ENCODE assay signal across 8 mouse cellular contexts in the genomic region with DNA sequence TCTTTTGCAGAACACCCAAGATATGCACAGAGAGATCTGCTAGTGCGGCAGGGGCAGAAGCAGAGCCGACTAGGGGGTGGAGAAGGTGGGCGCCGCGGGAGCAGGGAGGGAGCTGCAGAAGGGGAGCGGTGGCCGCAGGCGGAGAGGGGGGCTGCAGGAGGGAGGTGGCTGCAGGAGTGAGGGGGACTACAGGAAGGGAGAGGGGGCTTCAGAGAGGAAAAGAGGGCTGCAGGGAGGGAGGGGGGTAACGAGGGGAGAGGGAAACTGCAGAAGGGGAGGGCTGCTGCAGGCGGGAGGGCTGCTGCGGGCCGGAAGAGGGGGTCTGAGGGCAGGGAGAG. TPM values are rescaled to one million over a fixed set of nuclear protein-coding genes. Genes with fewer than 3 reads are reported as not detected.
A peak's percentile ranks its signal among the peaks of the same experiment; 100 is the strongest.
DNase-seq lines count a peak whose midpoint lies in the region; ATAC-seq lines count a peak whose summit lies in the region.

No protein-coding gene starts in this region.

- WGBS in intestine, embryonic 16.5 days, result 1% methylated on average over 12 of the region's 12 CpGs
- WGBS in neural tube, embryonic 15.5 days, result under 1% methylated on average over 12 of the region's 12 CpGs

- peaks cover 9% of the 10 kb centered on the region; the same call in 1 of the 2 replicates for H3K9me3 ChIP-seq in megakaryocyte, embryonic 14.5 days
- no peaks in the 10 kb centered on the region for H3K9me3 ChIP-seq in intestine, embryonic 16.5 days (ENCODE audit: control insufficient read depth, low read length)
- no peaks in the 10 kb centered on the region for H3K9me3 ChIP-seq in neural tube, embryonic 15.5 days (replicated peaks)

- peak overlapping the region; percentile 80 for H3K9ac ChIP-seq in intestine, embryonic 16.5 days (ENCODE audit: low read depth, low read length)
- peak overlapping the region; percentile 64 for H3K9ac ChIP-seq in neural tube, embryonic 15.5 days (replicated peaks)

- H3K4me2 ChIP-seq in intestine, embryonic 16.5 days (ENCODE audit: low read depth, low read length), result peak overlapping the region; percentile 83
- peak overlapping the region; percentile 91 for H3K4me2 ChIP-seq in neural tube, embryonic 15.5 days

- H3K27ac ChIP-seq in intestine, embryonic 16.5 days (ENCODE audit: low read length), result peak overlapping the region; percentile 93; the same call in 1 of the 2 replicates
- H3K27ac ChIP-seq in neural tube, embryonic 15.5 days (replicated peaks), result peak overlapping the region; percentile 88

- no peaks in the 10 kb centered on the region for H3K27me3 ChIP-seq in megakaryocyte, embryonic 14.5 days (replicated peaks)
- no peaks in the 10 kb centered on the region for H3K27me3 ChIP-seq in intestine, embryonic 16.5 days (replicated peaks; ENCODE audit: control insufficient read depth, insufficient read depth, low read length)
- H3K27me3 ChIP-seq in neural tube, embryonic 15.5 days (replicated peaks), result no peaks in the 10 kb centered on the region

- peaks cover 63% of the 10 kb centered on the region for H3K36me3 ChIP-seq in megakaryocyte, embryonic 14.5 days (replicated peaks; ENCODE audit: low read length)
- H3K36me3 ChIP-seq in intestine, embryonic 16.5 days (ENCODE audit: control insufficient read depth, insufficient read depth, low read length), result peaks cover 9% of the 10 kb centered on the region; the same call in 1 of the 2 replicates
- H3K36me3 ChIP-seq in neural tube, embryonic 15.5 days, result peaks cover 54% of the 10 kb centered on the region

- H3K4me1 ChIP-seq in megakaryocyte, embryonic 14.5 days, result peaks cover 21% of the 10 kb centered on the region
- peaks cover 11% of the 10 kb centered on the region; the same call in 1 of the 2 replicates for H3K4me1 ChIP-seq in intestine, embryonic 16.5 days (ENCODE audit: control insufficient read depth, insufficient read depth, low read length)
- H3K4me1 ChIP-seq in neural tube, embryonic 15.5 days, result peaks cover 27% of the 10 kb centered on the region

- peak; percentile 29 for DNase-seq in cerebellum, adult 11 months
- DNase-seq in cerebellum, adult 9-10 months, result no peak
- DNase-seq in ovary, postnatal 14 days (ENCODE audit: low spot score), result no peak

- H3K4me3 ChIP-seq in megakaryocyte, embryonic 14.5 days (replicated peaks), result peak overlapping the region; percentile 92
- H3K4me3 ChIP-seq in intestine, embryonic 16.5 days (ENCODE audit: low read length), result peak overlapping the region; percentile 85
- peak overlapping the region; percentile 69 for H3K4me3 ChIP-seq in neural tube, embryonic 15.5 days (replicated peaks)

- ATAC-seq in megakaryocyte, adult 5-6 weeks (ENCODE audit: poor library complexity, severe bottlenecking), result no peak
- ATAC-seq in intestine, embryonic 16.5 days, result no peak
- ATAC-seq in neural tube, embryonic 15.5 days (ENCODE audit: low FRiP score), result peak; percentile 40
- ATAC-seq in megakaryocyte progenitor cell, adult 5-6 weeks (replicated peaks; ENCODE audit: poor library complexity), result no peak

RNA-seq across cellular contexts. Expression of gene Zfp61, which starts 2.4 kb away (rescaled TPM):
- 5.2 and 7.2 TPM in 2 replicates for polyA plus RNA-seq in megakaryocyte, embryonic 14.5 days (2012; ENCODE audit: insufficient read depth, low replicate concordance)
- 4.2 and 4.9 TPM in 2 replicates for total RNA-seq in megakaryocyte, adult 5-6 weeks (2015)
- 10.6 and 12.7 TPM in 2 replicates for total RNA-seq in megakaryocyte, adult 5-6 weeks (2017)
- 18.7 and 21.7 TPM in 2 replicates for polyA plus RNA-seq in intestine, embryonic 16.5 days (2015; fragmentation: Nextera tagmentation; extraction: Ambion mirVana)
- 42.0 and 44.7 TPM in 2 replicates for polyA plus RNA-seq in neural tube, embryonic 15.5 days (2015; fragmentation: Nextera tagmentation; extraction: Ambion mirVana)
- 6.6 and 10.5 TPM in 2 replicates for total RNA-seq in megakaryocyte progenitor cell, adult 5-6 weeks (2015)
- 22.7 and 29.0 TPM in 2 replicates for total RNA-seq in megakaryocyte progenitor cell, adult 5-6 weeks (2017)

RNA-seq across cellular contexts. Expression of gene Zfp94, which starts 17.9 kb away (rescaled TPM):
- 1.1 TPM in 1 of 2 replicates, not detected in the other for polyA plus RNA-seq in megakaryocyte, embryonic 14.5 days (2012; ENCODE audit: insufficient read depth, low replicate concordance)
- 0.49 and 1.6 TPM in 2 replicates for total RNA-seq in megakaryocyte, adult 5-6 weeks (2015)
- 0.94 and 0.95 TPM in 2 replicates for total RNA-seq in megakaryocyte, adult 5-6 weeks (2017)
- polyA plus RNA-seq in intestine, embryonic 16.5 days (2015; fragmentation: Nextera tagmentation; extraction: Ambion mirVana), result 6.0 and 7.3 TPM in 2 replicates
- polyA plus RNA-seq in neural tube, embryonic 15.5 days (2015; fragmentation: Nextera tagmentation; extraction: Ambion mirVana), result 20.0 and 20.2 TPM in 2 replicates
- total RNA-seq in megakaryocyte progenitor cell, adult 5-6 weeks (2015), result 2.5 and 3.6 TPM in 2 replicates
- 2.7 and 5.0 TPM in 2 replicates for total RNA-seq in megakaryocyte progenitor cell, adult 5-6 weeks (2017)

RNA-seq across cellular contexts. Expression of gene Zfp93, which starts 28.4 kb away (rescaled TPM):
- 1.2 TPM in 1 of 2 replicates, not detected in the other for polyA plus RNA-seq in megakaryocyte, embryonic 14.5 days (2012; ENCODE audit: insufficient read depth, low replicate concordance)
- 0.36 TPM in 1 of 2 replicates, not detected in the other for total RNA-seq in megakaryocyte, adult 5-6 weeks (2015)
- 0.08 and 0.26 TPM in 2 replicates for total RNA-seq in megakaryocyte, adult 5-6 weeks (2017)
- polyA plus RNA-seq in intestine, embryonic 16.5 days (2015; fragmentation: Nextera tagmentation; extraction: Ambion mirVana), result 5.4 and 6.8 TPM in 2 replicates
- 6.3 and 8.8 TPM in 2 replicates for polyA plus RNA-seq in neural tube, embryonic 15.5 days (2015; fragmentation: Nextera tagmentation; extraction: Ambion mirVana)
- 0.39 and 1.1 TPM in 2 replicates for total RNA-seq in megakaryocyte progenitor cell, adult 5-6 weeks (2015)
- total RNA-seq in megakaryocyte progenitor cell, adult 5-6 weeks (2017), result 1.5 and 2.4 TPM in 2 replicates

RNA-seq across cellular contexts. Expression of gene Tescl, which starts 35.1 kb away (rescaled TPM):
- polyA plus RNA-seq in megakaryocyte, embryonic 14.5 days (2012; ENCODE audit: insufficient read depth, low replicate concordance), result not detected in 2 replicates
- total RNA-seq in megakaryocyte, adult 5-6 weeks (2015), result not detected in 2 replicates
- total RNA-seq in megakaryocyte, adult 5-6 weeks (2017), result not detected in 2 replicates
- polyA plus RNA-seq in intestine, embryonic 16.5 days (2015; fragmentation: Nextera tagmentation; extraction: Ambion mirVana), result not detected in 2 replicates
- polyA plus RNA-seq in neural tube, embryonic 15.5 days (2015; fragmentation: Nextera tagmentation; extraction: Ambion mirVana), result 0.24 and 0.29 TPM in 2 replicates
- total RNA-seq in megakaryocyte progenitor cell, adult 5-6 weeks (2015), result not detected in 2 replicates
- not detected in 2 replicates for total RNA-seq in megakaryocyte progenitor cell, adult 5-6 weeks (2017)

RNA-seq across cellular contexts. Expression of gene Zfp108, which starts 44.0 kb away (rescaled TPM):
- not detected in 2 replicates for polyA plus RNA-seq in megakaryocyte, embryonic 14.5 days (2012; ENCODE audit: insufficient read depth, low replicate concordance)
- total RNA-seq in megakaryocyte, adult 5-6 weeks (2015), result 0.56 and 0.93 TPM in 2 replicates
- total RNA-seq in megakaryocyte, adult 5-6 weeks (2017), result 0.51 and 0.65 TPM in 2 replicates
- polyA plus RNA-seq in intestine, embryonic 16.5 days (2015; fragmentation: Nextera tagmentation; extraction: Ambion mirVana), result 2.4 and 2.9 TPM in 2 replicates
- polyA plus RNA-seq in neural tube, embryonic 15.5 days (2015; fragmentation: Nextera tagmentation; extraction: Ambion mirVana), result 6.0 and 6.9 TPM in 2 replicates
- 1.2 and 2.1 TPM in 2 replicates for total RNA-seq in megakaryocyte progenitor cell, adult 5-6 weeks (2015)
- total RNA-seq in megakaryocyte progenitor cell, adult 5-6 weeks (2017), result 1.5 and 2.3 TPM in 2 replicates
